Comparison of ENCODE assay signal across 27 mouse cellular contexts in genomic region chr8:78018430-78019180, GRCm38 (mm10).
DNase-seq lines count a peak whose midpoint lies in the region; ATAC-seq and TF ChIP-seq lines count a peak whose summit lies in the region.
"Had no signal": no experiment of that assay in that cellular context is flagged by ENCODE, and none has a peak within 500 bp of the region (broad histone marks: within the 10 kb centered on the region; RNA-seq: fewer than 3 reads in every experiment).

No protein-coding gene starts in this region.

- no peak for ATAC-seq in heart, embryonic 15.5 days (replicated peaks; ENCODE audit: insufficient number of reproducible peaks, insufficient read depth, low FRiP score, low read depth)
- ATAC-seq in heart, embryonic 12.5 days (ENCODE audit: insufficient number of reproducible peaks, low FRiP score), result no peak
- ATAC-seq in midbrain, embryonic 13.5 days, result peak; percentile 63
- ATAC-seq in midbrain, postnatal 0 days (ENCODE audit: low FRiP score), result no peak
- no peak for ATAC-seq in intestine, postnatal 0 days
- ATAC-seq: activated CD4-positive, CD25-positive, alpha-beta regulatory T cell, adult 4 months; forebrain, postnatal 0 days; hindbrain, postnatal 0 days; intestine, embryonic 16.5 days; Patski had no signal

- peak overlapping the region; percentile 53 for H3K27ac ChIP-seq in heart, embryonic 15.5 days
- no peak overlapping the region for H3K27ac ChIP-seq in heart, embryonic 12.5 days (ENCODE audit: poor library complexity, severe bottlenecking)
- no peak overlapping the region for H3K27ac ChIP-seq in midbrain, embryonic 13.5 days
- no peak overlapping the region for H3K27ac ChIP-seq in midbrain, postnatal 0 days (ENCODE audit: low read depth, low read length)
- no peak overlapping the region for H3K27ac ChIP-seq in intestine, postnatal 0 days (ENCODE audit: low read depth, low read length)
- H3K27ac ChIP-seq: hindbrain, postnatal 0 days; layer of hippocampus, adult 2 months; limb, embryonic 10.5 days; liver, embryonic 15.5 days; lung, embryonic 15.5 days; neural tube, embryonic 12.5 days had no signal

- H3K36me3 ChIP-seq in heart, embryonic 15.5 days, result no peaks in the 10 kb centered on the region
- H3K36me3 ChIP-seq in heart, embryonic 12.5 days, result no peaks in the 10 kb centered on the region
- H3K36me3 ChIP-seq in midbrain, embryonic 13.5 days, result no peaks in the 10 kb centered on the region
- no peaks in the 10 kb centered on the region for H3K36me3 ChIP-seq in midbrain, postnatal 0 days (ENCODE audit: insufficient read depth, low read length)
- H3K36me3 ChIP-seq in intestine, postnatal 0 days (ENCODE audit: control insufficient read depth, insufficient read depth), result no peaks in the 10 kb centered on the region
- H3K36me3 ChIP-seq: limb, embryonic 10.5 days; liver, embryonic 15.5 days; lung, embryonic 15.5 days; neural tube, embryonic 12.5 days had no signal

- H3K4me3 ChIP-seq in heart, embryonic 15.5 days, result no peak overlapping the region
- H3K4me3 ChIP-seq in heart, embryonic 12.5 days, result no peak overlapping the region
- H3K4me3 ChIP-seq in midbrain, embryonic 13.5 days (replicated peaks), result no peak overlapping the region
- H3K4me3 ChIP-seq in midbrain, postnatal 0 days (ENCODE audit: low read depth, low read length), result no peak overlapping the region
- no peak overlapping the region for H3K4me3 ChIP-seq in intestine, postnatal 0 days (ENCODE audit: low read depth, low read length)
- H3K4me3 ChIP-seq: layer of hippocampus, adult 2 months; limb, embryonic 10.5 days; liver, embryonic 15.5 days; lung, embryonic 15.5 days; megakaryocyte, embryonic 14.5 days; neural tube, embryonic 12.5 days had no signal

- no peak overlapping the region for H3K4me2 ChIP-seq in heart, embryonic 15.5 days
- H3K4me2 ChIP-seq in heart, embryonic 12.5 days, result no peak overlapping the region
- no peak overlapping the region for H3K4me2 ChIP-seq in midbrain, embryonic 13.5 days (replicated peaks)
- no peak overlapping the region for H3K4me2 ChIP-seq in midbrain, postnatal 0 days (ENCODE audit: low read depth, low read length, poor library complexity, severe bottlenecking)
- no peak overlapping the region for H3K4me2 ChIP-seq in intestine, postnatal 0 days (replicated peaks; ENCODE audit: low read depth)
- H3K4me2 ChIP-seq: liver, embryonic 15.5 days; lung, embryonic 15.5 days; neural tube, embryonic 12.5 days had no signal

- no peak for DNase-seq in midbrain, postnatal 0 days (ENCODE audit: low spot score)
- peak; percentile 39 for DNase-seq in Muller cell, postnatal 12 days (ENCODE audit: inconsistent ontology term)
- DNase-seq in urinary bladder, postnatal 36 days (ENCODE audit: low spot score in 2 of 2), result no peak
- DNase-seq: adrenal gland, postnatal 25 days; cerebellum, adult 9-10 months; forebrain, postnatal 0 days; gastrocnemius, postnatal 25 days; kidney, postnatal 25 days; liver; lung, postnatal 36 days; right cerebral cortex, adult 18-20 months; right cerebral cortex, postnatal 4 days; thymus, postnatal 14 days had no signal

- H3K9ac ChIP-seq in heart, embryonic 15.5 days, result no peak overlapping the region
- no peak overlapping the region for H3K9ac ChIP-seq in heart, embryonic 12.5 days
- no peak overlapping the region for H3K9ac ChIP-seq in midbrain, embryonic 13.5 days (replicated peaks)
- H3K9ac ChIP-seq in midbrain, postnatal 0 days (replicated peaks; ENCODE audit: low read length, poor library complexity, severe bottlenecking), result no peak overlapping the region
- no peak overlapping the region for H3K9ac ChIP-seq in intestine, postnatal 0 days (ENCODE audit: low read depth, low read length)
- H3K9ac ChIP-seq: forebrain, postnatal 0 days; liver, embryonic 15.5 days; lung, embryonic 15.5 days; neural tube, embryonic 12.5 days had no signal

- H3K9me3 ChIP-seq in heart, embryonic 15.5 days (replicated peaks), result no peaks in the 10 kb centered on the region
- no peaks in the 10 kb centered on the region for H3K9me3 ChIP-seq in heart, embryonic 12.5 days (replicated peaks)
- no peaks in the 10 kb centered on the region for H3K9me3 ChIP-seq in midbrain, embryonic 13.5 days
- H3K9me3 ChIP-seq in midbrain, postnatal 0 days (ENCODE audit: low read length), result no peaks in the 10 kb centered on the region
- H3K9me3 ChIP-seq in intestine, postnatal 0 days (ENCODE audit: control insufficient read depth), result no peaks in the 10 kb centered on the region
- H3K9me3 ChIP-seq: limb, embryonic 10.5 days; liver, embryonic 15.5 days; lung, embryonic 15.5 days had no signal

- no peaks in the 10 kb centered on the region for H3K27me3 ChIP-seq in heart, embryonic 15.5 days
- H3K27me3 ChIP-seq in heart, embryonic 12.5 days (replicated peaks), result no peaks in the 10 kb centered on the region
- H3K27me3 ChIP-seq in midbrain, embryonic 13.5 days, result no peaks in the 10 kb centered on the region
- H3K27me3 ChIP-seq in midbrain, postnatal 0 days (ENCODE audit: insufficient read depth, low read length), result no peaks in the 10 kb centered on the region
- H3K27me3 ChIP-seq in intestine, postnatal 0 days (replicated peaks; ENCODE audit: control insufficient read depth, insufficient read depth, low read length), result no peaks in the 10 kb centered on the region
- H3K27me3 ChIP-seq: liver, embryonic 15.5 days; lung, embryonic 15.5 days; megakaryocyte, embryonic 14.5 days; neural tube, embryonic 12.5 days; Patski had no signal

- no peak for TF ChIP-seq CTCF in midbrain, postnatal 0 days (IDR thresholded peaks at IDR 0.05)
- no peak for TF ChIP-seq CTCF in intestine, postnatal 0 days (IDR thresholded peaks at IDR 0.05; ENCODE audit: low read depth)

- WGBS in heart, embryonic 15.5 days, result 57% methylated on average over 4 of the region's 4 CpGs
- WGBS in heart, embryonic 12.5 days, result 72% methylated on average over 4 of the region's 4 CpGs
- WGBS in midbrain, embryonic 13.5 days, result 43% methylated on average over 4 of the region's 4 CpGs
- 27% methylated on average over 4 of the region's 4 CpGs for WGBS in midbrain, postnatal 0 days
- WGBS in intestine, postnatal 0 days, result 74% methylated on average over 4 of the region's 4 CpGs

- H3K4me1 ChIP-seq in heart, embryonic 15.5 days (replicated peaks), result peaks cover 26% of the 10 kb centered on the region
- peaks cover 8% of the 10 kb centered on the region for H3K4me1 ChIP-seq in heart, embryonic 12.5 days (replicated peaks)
- peaks cover 11% of the 10 kb centered on the region; the same call in 1 of the 2 replicates for H3K4me1 ChIP-seq in midbrain, embryonic 13.5 days (replicated peaks)
- no peaks in the 10 kb centered on the region for H3K4me1 ChIP-seq in midbrain, postnatal 0 days (ENCODE audit: insufficient read depth, low read length)
- H3K4me1 ChIP-seq in intestine, postnatal 0 days (replicated peaks; ENCODE audit: control insufficient read depth, insufficient read depth, low read length), result no peaks in the 10 kb centered on the region
- H3K4me1 ChIP-seq: liver, embryonic 15.5 days; megakaryocyte, embryonic 14.5 days; neural tube, embryonic 12.5 days had no signal
